Mouse (Mus musculus) forebrain, embryonic 13.5 days (tissue): ENCODE data around the gene Slc2a1. TPM values are rescaled to one million over a fixed set of nuclear protein-coding genes. Genes with fewer than 3 reads are reported as not detected.
A peak's percentile ranks its signal among the peaks of the same experiment; 100 is the strongest.

Source experiments
- ATAC-seq: fragments of 200-750 bp; cut with Nextera tagmentation; 2 replicates; pipeline ENCODE4 v1.8.0; 2017
- H3K27ac ChIP-seq: fragments of 300-500 bp; sonication (generic); 2 replicates; pipeline ENCODE4 v1.5.1; 2015; ENCODE audit warnings: inconsistent platforms, mild to moderate bottlenecking, moderate library complexity
- H3K27me3 ChIP-seq: fragments of 300-500 bp; sonication (generic); 2 replicates; pipeline ENCODE4 v1.6.1; 2015; ENCODE audit warnings: mild to moderate bottlenecking, inconsistent platforms
- H3K36me3 ChIP-seq: fragments of 300-500 bp; sonication (generic); 2 replicates; pipeline ENCODE4 v1.6.1; 2015; ENCODE audit warnings: mild to moderate bottlenecking, inconsistent platforms; ENCODE audit not compliant: poor library complexity, severe bottlenecking
- H3K4me1 ChIP-seq: fragments of 300-500 bp; sonication (generic); 2 replicates; pipeline ENCODE4 v1.6.1; 2015; ENCODE audit warnings: inconsistent platforms
- H3K4me2 ChIP-seq: fragments of 300-500 bp; sonication (generic); 2 replicates; pipeline ENCODE4 v1.6.1; 2015; ENCODE audit warnings: inconsistent platforms, mild to moderate bottlenecking, moderate library complexity
- H3K4me3 ChIP-seq: fragments of 300-500 bp; sonication (generic); 2 replicates; pipeline ENCODE4 v1.5.1; 2015; ENCODE audit warnings: mild to moderate bottlenecking, inconsistent platforms
- H3K9ac ChIP-seq: fragments of 300-500 bp; sonication (generic); 2 replicates; pipeline ENCODE4 v1.6.1; 2015; ENCODE audit warnings: mild to moderate bottlenecking, inconsistent platforms
- H3K9me3 ChIP-seq: fragments of 300-500 bp; sonication (generic); replicated peaks from 2 replicates; pipeline ENCODE4 v1.6.1; 2016; ENCODE audit warnings: inconsistent platforms
- WGBS: fragments of 180-500 bp; shearing (Covaris S2); methylation state at CpG from one replicate; pipeline ENCODE4 v1.1.7; 2015; 5-methylcytosine and 5-hydroxymethylcytosine counted together
- polyA plus RNA-seq: library from polyadenylated mRNA; unstranded; fragments of >200 nt; fragmentation: Nextera tagmentation; extraction: Ambion mirVana; gene quantifications from 2 replicates; pipeline ENCODE4 v1.2.1, GENCODE M21; 2015

Gene Slc2a1
- polyA plus RNA-seq, 1 experiment from 2014 or later = 96.2 TPM

GRCm38 (mm10) chr4:119138171-119138570 lies 29.7 kb downstream of the Slc2a1 start:
- no peaks in the 10 kb centered on the region for H3K9me3 ChIP-seq
- 5% methylated on average over 18 of the region's 18 CpGs for WGBS
- peak overlapping the region; percentile 20 for H3K4me3 ChIP-seq
- peak overlapping the region; percentile 40; the same call in 1 of the 2 replicates for H3K9ac ChIP-seq
- H3K4me1 ChIP-seq = peaks cover 15% of the 10 kb centered on the region
- H3K4me2 ChIP-seq = peak overlapping the region; percentile 54
- 0 out of 2 replicates have a peak overlapping the region, but pooled peaks have one; percentile 2 for H3K27ac ChIP-seq
- no peaks in the 10 kb centered on the region for H3K27me3 ChIP-seq
- H3K36me3 ChIP-seq = peaks cover 46% of the 10 kb centered on the region
- peak; percentile 84 for ATAC-seq

- H3K9ac ChIP-seq = no peak overlapping the region
- peaks cover 40% of the 10 kb centered on the region for H3K36me3 ChIP-seq
- peaks cover 15% of the 10 kb centered on the region for H3K4me1 ChIP-seq
- no peak overlapping the region for H3K4me3 ChIP-seq
- ATAC-seq = no peak
- H3K27me3 ChIP-seq = no peaks in the 10 kb centered on the region
- no peak overlapping the region for H3K27ac ChIP-seq
- no peaks in the 10 kb centered on the region for H3K9me3 ChIP-seq
- peak overlapping the region; percentile 54 for H3K4me2 ChIP-seq
- WGBS = 53% methylated on average over 8 of the region's 8 CpGs
These were observed 30.3 kb downstream of the Slc2a1 start for GRCm38 (mm10) chr4:119138776-119139175.

- peaks cover 26% of the 10 kb centered on the region for H3K36me3 ChIP-seq
- H3K9ac ChIP-seq = no peak overlapping the region
- no peaks in the 10 kb centered on the region for H3K9me3 ChIP-seq
- peaks cover 15% of the 10 kb centered on the region for H3K4me1 ChIP-seq
- ATAC-seq = no peak
- WGBS = 49% methylated on average over 3 of the region's 3 CpGs
- no peaks in the 10 kb centered on the region for H3K27me3 ChIP-seq
- H3K4me2 ChIP-seq = no peak overlapping the region
- no peak overlapping the region for H3K27ac ChIP-seq
- no peak overlapping the region for H3K4me3 ChIP-seq
These were observed 31.6 kb downstream of the Slc2a1 start for GRCm38 (mm10) chr4:119140126-119140525.

- no peak overlapping the region for H3K4me3 ChIP-seq
- no peak for ATAC-seq
- WGBS = 61% methylated on average over 10 of the region's 10 CpGs
These were observed 32.7 kb downstream of the Slc2a1 start for GRCm38 (mm10) chr4:119141191-119141590.

GRCm38 (mm10) chr4:119142230-119142871 lies 33.8 kb downstream of the Slc2a1 start:
- Histone ChIP-seq H3K27me3 (no peaks in the 10 kb centered on the region), H3K4me3 (peak overlapping the region; percentile 21), H3K4me2 (peak overlapping the region; percentile 58), H3K27ac (no peak overlapping the region), H3K9ac (peak overlapping the region; percentile 38; the same call in 1 of the 2 replicates), H3K9me3 (no peaks in the 10 kb centered on the region), H3K36me3 (peaks cover 4% of the 10 kb centered on the region; the same call in 1 of the 2 replicates), H3K4me1 (peaks cover 15% of the 10 kb centered on the region)
- 28% methylated on average over 24 of the region's 24 CpGs for WGBS
- ATAC-seq = peak; percentile 82

More at GRCm38 (mm10) chr4:119141191-119141590, 32.7 kb downstream of the Slc2a1 start:
- H3K36me3 ChIP-seq = peaks cover 16% of the 10 kb centered on the region
- no peak overlapping the region for H3K4me2 ChIP-seq
- H3K27me3 ChIP-seq = no peaks in the 10 kb centered on the region
- H3K9me3 ChIP-seq = no peaks in the 10 kb centered on the region
- H3K9ac ChIP-seq = no peak overlapping the region
- H3K27ac ChIP-seq = no peak overlapping the region
- peaks cover 15% of the 10 kb centered on the region for H3K4me1 ChIP-seq

GRCm38 (mm10) chr4:119146816-119147215 lies 38.3 kb downstream of the Slc2a1 start:
- Histone ChIP-seq H3K9ac (no peak overlapping the region), H3K9me3 (no peaks in the 10 kb centered on the region), H3K4me3 (no peak overlapping the region), H3K36me3 (no peaks in the 10 kb centered on the region), H3K27me3 (no peaks in the 10 kb centered on the region), H3K4me2 (no peak overlapping the region), H3K4me1 (peaks cover 7% of the 10 kb centered on the region; the same call in 1 of the 2 replicates), H3K27ac (no peak overlapping the region)
- 78% methylated on average over 7 of the region's 7 CpGs for WGBS
- ATAC-seq = no peak

GRCm38 (mm10) chr4:119147347-119147746 lies 38.8 kb downstream of the Slc2a1 start:
- H3K9me3 ChIP-seq = no peaks in the 10 kb centered on the region
- no peak overlapping the region for H3K27ac ChIP-seq
- peaks cover 6% of the 10 kb centered on the region; the same call in 1 of the 2 replicates for H3K4me1 ChIP-seq
- ATAC-seq = no peak
- H3K9ac ChIP-seq = no peak overlapping the region
- no peaks in the 10 kb centered on the region for H3K27me3 ChIP-seq
- no peak overlapping the region for H3K4me3 ChIP-seq
- no peak overlapping the region for H3K4me2 ChIP-seq
- no peaks in the 10 kb centered on the region for H3K36me3 ChIP-seq
- WGBS = 94% methylated on average over 5 of the region's 5 CpGs

GRCm38 (mm10) chr4:119148741-119149140 lies 40.2 kb downstream of the Slc2a1 start:
- ATAC-seq = no peak
- Histone ChIP-seq H3K4me2 (no peak overlapping the region), H3K9ac (no peak overlapping the region), H3K27me3 (no peaks in the 10 kb centered on the region), H3K9me3 (no peaks in the 10 kb centered on the region), H3K36me3 (no peaks in the 10 kb centered on the region), H3K27ac (no peak overlapping the region), H3K4me3 (no peak overlapping the region), H3K4me1 (peaks cover 4% of the 10 kb centered on the region; the same call in 1 of the 2 replicates)
- 94% methylated on average over 11 of the region's 11 CpGs for WGBS

GRCm38 (mm10) chr4:119157186-119157585 lies 48.7 kb downstream of the Slc2a1 start:
- no peak overlapping the region for H3K27ac ChIP-seq
- WGBS = 39% methylated on average over 2 of the region's 2 CpGs
- H3K4me2 ChIP-seq = no peak overlapping the region
- no peaks in the 10 kb centered on the region for H3K27me3 ChIP-seq
- H3K4me1 ChIP-seq = no peaks in the 10 kb centered on the region
- H3K4me3 ChIP-seq = no peak overlapping the region
- ATAC-seq = no peak
- H3K36me3 ChIP-seq = no peaks in the 10 kb centered on the region
- no peaks in the 10 kb centered on the region for H3K9me3 ChIP-seq
- H3K9ac ChIP-seq = no peak overlapping the region

GRCm38 (mm10) chr4:119157891-119158290 lies 49.4 kb downstream of the Slc2a1 start:
- WGBS = 91% methylated on average over 5 of the region's 5 CpGs
- H3K4me3 ChIP-seq = no peak overlapping the region
- H3K9ac ChIP-seq = no peak overlapping the region
- H3K4me2 ChIP-seq = no peak overlapping the region
- no peak for ATAC-seq
- no peaks in the 10 kb centered on the region for H3K27me3 ChIP-seq
- H3K4me1 ChIP-seq = no peaks in the 10 kb centered on the region
- H3K9me3 ChIP-seq = no peaks in the 10 kb centered on the region
- no peaks in the 10 kb centered on the region for H3K36me3 ChIP-seq
- H3K27ac ChIP-seq = no peak overlapping the region

GRCm38 (mm10) chr4:119161358-119161757 lies 52.8 kb downstream of the Slc2a1 start:
- no peak for ATAC-seq
- no peak overlapping the region for H3K4me2 ChIP-seq
- no peaks in the 10 kb centered on the region for H3K9me3 ChIP-seq
- H3K27me3 ChIP-seq = no peaks in the 10 kb centered on the region
- H3K4me3 ChIP-seq = no peak overlapping the region
- no peak overlapping the region for H3K9ac ChIP-seq
- H3K4me1 ChIP-seq = no peaks in the 10 kb centered on the region
- H3K27ac ChIP-seq = no peak overlapping the region
- H3K36me3 ChIP-seq = no peaks in the 10 kb centered on the region
- 83% methylated on average over 3 of the region's 3 CpGs for WGBS

- ATAC-seq = no peak
- Histone ChIP-seq H3K9me3 (no peaks in the 10 kb centered on the region), H3K9ac (no peak overlapping the region), H3K27ac (no peak overlapping the region), H3K27me3 (no peaks in the 10 kb centered on the region), H3K36me3 (0 out of 2 replicates have a peak, but pooled peaks cover under 1% of the 10 kb centered on the region), H3K4me3 (no peak overlapping the region), H3K4me1 (no peaks in the 10 kb centered on the region), H3K4me2 (no peak overlapping the region)
- WGBS = 78% methylated on average over 4 of the region's 4 CpGs
These were observed 54.5 kb downstream of the Slc2a1 start for GRCm38 (mm10) chr4:119162990-119163389.

GRCm38 (mm10) chr4:119165916-119166315 lies 57.4 kb downstream of the Slc2a1 start:
- H3K36me3 ChIP-seq = peaks cover 30% of the 10 kb centered on the region
- H3K9me3 ChIP-seq = no peaks in the 10 kb centered on the region
- no peaks in the 10 kb centered on the region for H3K27me3 ChIP-seq
- 85% methylated on average over 7 of the region's 7 CpGs for WGBS
- H3K4me2 ChIP-seq = no peak overlapping the region
- no peak overlapping the region for H3K9ac ChIP-seq
- no peak overlapping the region for H3K27ac ChIP-seq
- no peaks in the 10 kb centered on the region for H3K4me1 ChIP-seq
- no peak for ATAC-seq
- no peak overlapping the region for H3K4me3 ChIP-seq
